Mouse (Mus musculus) cerebellum, adult 2 months (tissue): ENCODE results near the gene Cdk7.

ENCODE experiments used
- CTCF ChIP-seq: fragments of 200-500 bp; IDR thresholded peaks from 2 replicates; pipeline ENCODE4 v1.5.1; 2011; ENCODE audit warnings: low read depth, mild to moderate bottlenecking, control low read depth, low read length, moderate library complexity, borderline replicate concordance; ENCODE audit not compliant: insufficient read depth
- POLR2A ChIP-seq: fragments of 200-500 bp; IDR thresholded peaks from 2 replicates; pipeline ENCODE4 v1.6.1; 2011; ENCODE audit warnings: low read length, control low read depth, borderline replicate concordance; ENCODE audit not compliant: insufficient read depth

DNA sequence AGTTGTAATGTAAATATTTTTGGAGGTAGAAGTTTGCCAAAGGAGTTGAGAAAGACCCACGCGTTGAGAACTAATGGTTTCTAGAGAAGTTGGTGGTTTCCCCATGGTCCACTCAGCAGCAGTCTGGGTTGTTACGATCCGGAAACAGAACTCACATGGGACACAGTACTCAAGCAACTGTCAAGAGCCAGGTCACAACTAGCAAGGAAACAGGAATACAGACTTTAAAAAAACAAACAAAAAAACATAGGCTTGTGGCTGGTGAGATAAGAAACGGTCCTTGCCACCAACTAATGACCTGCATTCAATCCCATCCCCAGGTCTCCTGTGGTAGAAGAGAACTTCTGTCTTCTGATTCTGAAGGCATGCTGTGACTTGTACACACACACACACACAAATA, 20.1 kb upstream of the Cdk7 start:
- TF ChIP-seq POLR2A (no peak), CTCF (no peak)
